Mouse (Mus musculus): ENCODE data around the gene Slc24a1. TPM values are rescaled to one million over a fixed set of nuclear protein-coding genes. Genes with fewer than 3 reads are reported as not detected.
"Not testable (repeated sequence)": the region's sequence is repeated elsewhere in the genome, so short reads cannot be mapped to it uniquely, and the experiment has no call there.

Gene Slc24a1
- 0.10 and 0.25 TPM in 2 replicates for polyA plus RNA-seq (2015; fragmentation: Nextera tagmentation; extraction: Ambion mirVana)

DNA sequence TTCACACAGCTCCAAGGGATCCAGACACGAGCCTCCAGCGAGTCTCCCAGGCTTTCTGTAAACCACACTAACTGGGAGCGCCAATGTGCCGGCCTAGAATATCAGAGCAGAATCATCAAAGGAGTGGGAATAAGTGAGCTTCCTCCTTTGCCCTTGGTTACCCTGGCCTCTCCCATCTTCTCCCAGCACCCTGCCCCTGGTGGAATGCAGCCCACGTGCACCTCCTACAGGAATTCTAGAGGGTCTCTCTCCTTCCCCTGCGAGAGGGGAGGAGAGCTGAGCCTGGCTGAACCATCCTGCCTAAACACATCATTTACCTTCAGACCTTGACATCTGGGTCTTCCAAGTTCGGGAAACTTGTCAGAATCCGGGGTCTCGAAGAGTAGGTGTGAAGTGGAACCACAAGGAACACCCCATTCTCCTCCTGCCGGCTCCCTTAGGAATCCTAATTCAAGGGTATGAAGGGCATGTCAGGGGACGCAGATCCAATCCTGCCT is at the start of gene Slc24a1:
Slc24a1 (minus strand) TSS at position 447 of the 497 bp plus-strand sequence.
- Histone ChIP-seq H3K9me3 (ENCODE audit: control insufficient read depth, low read length) (no peaks in the 10 kb centered on the region), H3K27me3 (replicated peaks; ENCODE audit: control insufficient read depth, insufficient read depth, low read length) (no peaks in the 10 kb centered on the region; the same call in 1 of the 2 replicates), H3K4me3 (replicated peaks; ENCODE audit: low read length) (no peak within 1 kb of the TSS), H3K4me2 (ENCODE audit: low read length) (no peak within 1 kb of the TSS), H3K4me1 (replicated peaks; ENCODE audit: control insufficient read depth, insufficient read depth, low read length) (no peaks in the 10 kb centered on the region), H3K9ac (replicated peaks; ENCODE audit: low read depth, low read length) (no peak within 1 kb of the TSS), H3K36me3 (ENCODE audit: control insufficient read depth, insufficient read depth) (no peaks in the 10 kb centered on the region), H3K27ac (ENCODE audit: low read length) (no peak within 1 kb of the TSS)
- no peak for ATAC-seq
- 32% methylated on average over 11 of the region's 11 CpGs for WGBS

DNA sequence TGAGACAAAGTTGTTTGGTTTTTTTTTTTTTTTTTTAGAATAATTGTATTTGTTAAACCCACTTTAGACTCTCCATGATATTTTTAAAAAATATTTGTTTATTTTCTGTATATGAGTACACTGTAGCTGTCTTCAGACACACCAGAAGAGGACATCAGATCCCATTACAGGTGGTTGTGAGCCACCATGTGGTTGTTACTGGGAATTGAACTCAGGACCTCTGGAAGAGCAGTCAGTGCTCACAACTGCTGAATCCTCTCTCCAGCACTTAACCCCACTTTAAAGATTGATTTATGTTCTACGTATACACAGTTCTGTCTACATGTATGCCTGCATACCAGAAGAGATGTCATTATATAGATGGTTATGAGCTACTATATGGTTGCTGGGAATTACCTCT is 44.1 kb upstream of the Slc24a1 start:
- H3K36me3 ChIP-seq (ENCODE audit: control insufficient read depth, insufficient read depth), result peaks cover 42% of the 10 kb centered on the region
- H3K4me1 ChIP-seq (replicated peaks; ENCODE audit: control insufficient read depth, insufficient read depth, low read length); H3K4me2 ChIP-seq (ENCODE audit: low read length); H3K27ac ChIP-seq (ENCODE audit: low read length); H3K27me3 ChIP-seq (replicated peaks; ENCODE audit: control insufficient read depth, insufficient read depth, low read length); ATAC-seq; H3K9ac ChIP-seq (replicated peaks; ENCODE audit: low read depth, low read length); H3K4me3 ChIP-seq (replicated peaks; ENCODE audit: low read length); H3K9me3 ChIP-seq (ENCODE audit: control insufficient read depth, low read length): not testable (repeated sequence)
- WGBS, result 100% methylated on average over 1 of the region's 1 CpGs

- Histone ChIP-seq H3K9me3 (ENCODE audit: control insufficient read depth, low read length) (no peaks in the 10 kb centered on the region), H3K36me3 (ENCODE audit: control insufficient read depth, insufficient read depth) (peaks cover 45% of the 10 kb centered on the region), H3K4me3 (replicated peaks; ENCODE audit: low read length) (no peak overlapping the region), H3K4me1 (replicated peaks; ENCODE audit: control insufficient read depth, insufficient read depth, low read length) (no peaks in the 10 kb centered on the region), H3K9ac (replicated peaks; ENCODE audit: low read depth, low read length) (no peak overlapping the region), H3K27ac (ENCODE audit: low read length) (no peak overlapping the region), H3K4me2 (ENCODE audit: low read length) (no peak overlapping the region), H3K27me3 (replicated peaks; ENCODE audit: control insufficient read depth, insufficient read depth, low read length) (no peaks in the 10 kb centered on the region)
- no peak for ATAC-seq
- WGBS, result 93% methylated on average over 7 of the region's 7 CpGs
These were observed 38.9 kb upstream of the Slc24a1 start for GRCm38 (mm10) chr9:64990291-64990690.

GRCm38 (mm10) chr9:64988443-64988842 is 37.0 kb upstream of the Slc24a1 start:
- ATAC-seq, result no peak
- Histone ChIP-seq H3K4me2 (ENCODE audit: low read length) (no peak overlapping the region), H3K9ac (replicated peaks; ENCODE audit: low read depth, low read length) (no peak overlapping the region), H3K27ac (ENCODE audit: low read length) (no peak overlapping the region), H3K4me3 (replicated peaks; ENCODE audit: low read length) (no peak overlapping the region), H3K27me3 (replicated peaks; ENCODE audit: control insufficient read depth, insufficient read depth, low read length) (no peaks in the 10 kb centered on the region), H3K36me3 (ENCODE audit: control insufficient read depth, insufficient read depth) (peaks cover 54% of the 10 kb centered on the region), H3K4me1 (replicated peaks; ENCODE audit: control insufficient read depth, insufficient read depth, low read length) (no peaks in the 10 kb centered on the region), H3K9me3 (ENCODE audit: control insufficient read depth, low read length) (no peaks in the 10 kb centered on the region)
- 89% methylated on average over 6 of the region's 6 CpGs for WGBS

- H3K9me3 ChIP-seq (ENCODE audit: control insufficient read depth, low read length), result no peaks in the 10 kb centered on the region
- WGBS, result 91% methylated on average over 2 of the region's 2 CpGs
- H3K4me2 ChIP-seq (ENCODE audit: low read length), result no peak overlapping the region
- no peaks in the 10 kb centered on the region for H3K4me1 ChIP-seq (replicated peaks; ENCODE audit: control insufficient read depth, insufficient read depth, low read length)
- no peaks in the 10 kb centered on the region for H3K27me3 ChIP-seq (replicated peaks; ENCODE audit: control insufficient read depth, insufficient read depth, low read length)
- peaks cover 56% of the 10 kb centered on the region for H3K36me3 ChIP-seq (ENCODE audit: control insufficient read depth, insufficient read depth)
- H3K4me3 ChIP-seq (replicated peaks; ENCODE audit: low read length), result no peak overlapping the region
- no peak for ATAC-seq
- no peak overlapping the region for H3K9ac ChIP-seq (replicated peaks; ENCODE audit: low read depth, low read length)
- H3K27ac ChIP-seq (ENCODE audit: low read length), result no peak overlapping the region
These were observed 36.2 kb upstream of the Slc24a1 start for GRCm38 (mm10) chr9:64987651-64988050.

DNA sequence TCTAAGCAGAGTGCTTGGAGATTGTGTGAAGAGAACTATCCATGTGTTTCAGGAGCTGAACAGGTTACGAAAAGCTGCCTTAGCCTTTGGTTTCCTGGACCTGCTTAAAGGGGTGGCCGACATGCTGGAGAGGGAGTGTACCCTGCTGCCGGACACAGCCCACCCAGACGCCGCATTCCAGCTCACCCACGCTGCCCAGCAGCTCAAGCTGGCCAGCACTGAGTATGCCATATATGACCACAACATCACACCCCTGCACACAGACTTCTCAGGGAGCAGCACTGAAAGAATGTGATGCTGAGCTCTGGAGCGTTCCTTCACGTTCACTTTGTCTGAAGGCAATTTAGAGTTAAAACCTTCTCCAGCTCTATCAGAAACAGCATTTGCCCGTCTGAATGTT is 34.4 kb upstream of the Slc24a1 start:
- Histone ChIP-seq H3K4me3 (replicated peaks; ENCODE audit: low read length) (no peak overlapping the region), H3K4me1 (replicated peaks; ENCODE audit: control insufficient read depth, insufficient read depth, low read length) (no peaks in the 10 kb centered on the region), H3K36me3 (ENCODE audit: control insufficient read depth, insufficient read depth) (peaks cover 56% of the 10 kb centered on the region), H3K27me3 (replicated peaks; ENCODE audit: control insufficient read depth, insufficient read depth, low read length) (no peaks in the 10 kb centered on the region), H3K9me3 (ENCODE audit: control insufficient read depth, low read length) (no peaks in the 10 kb centered on the region), H3K27ac (ENCODE audit: low read length) (no peak overlapping the region), H3K4me2 (ENCODE audit: low read length) (no peak overlapping the region), H3K9ac (replicated peaks; ENCODE audit: low read depth, low read length) (no peak overlapping the region)
- ATAC-seq, result no peak
- WGBS, result 91% methylated on average over 9 of the region's 9 CpGs

- no peak for ATAC-seq
- peaks cover 54% of the 10 kb centered on the region for H3K36me3 ChIP-seq (ENCODE audit: control insufficient read depth, insufficient read depth)
- no peak overlapping the region for H3K4me3 ChIP-seq (replicated peaks; ENCODE audit: low read length)
- no peak overlapping the region for H3K9ac ChIP-seq (replicated peaks; ENCODE audit: low read depth, low read length)
- no peak overlapping the region for H3K27ac ChIP-seq (ENCODE audit: low read length)
- H3K4me1 ChIP-seq (replicated peaks; ENCODE audit: control insufficient read depth, insufficient read depth, low read length), result no peaks in the 10 kb centered on the region
- H3K27me3 ChIP-seq (replicated peaks; ENCODE audit: control insufficient read depth, insufficient read depth, low read length), result no peaks in the 10 kb centered on the region
- H3K9me3 ChIP-seq (ENCODE audit: control insufficient read depth, low read length), result no peaks in the 10 kb centered on the region
- 85% methylated on average over 8 of the region's 8 CpGs for WGBS
- no peak overlapping the region for H3K4me2 ChIP-seq (ENCODE audit: low read length)
These were observed 33.8 kb upstream of the Slc24a1 start for GRCm38 (mm10) chr9:64985037-64985794.

DNA sequence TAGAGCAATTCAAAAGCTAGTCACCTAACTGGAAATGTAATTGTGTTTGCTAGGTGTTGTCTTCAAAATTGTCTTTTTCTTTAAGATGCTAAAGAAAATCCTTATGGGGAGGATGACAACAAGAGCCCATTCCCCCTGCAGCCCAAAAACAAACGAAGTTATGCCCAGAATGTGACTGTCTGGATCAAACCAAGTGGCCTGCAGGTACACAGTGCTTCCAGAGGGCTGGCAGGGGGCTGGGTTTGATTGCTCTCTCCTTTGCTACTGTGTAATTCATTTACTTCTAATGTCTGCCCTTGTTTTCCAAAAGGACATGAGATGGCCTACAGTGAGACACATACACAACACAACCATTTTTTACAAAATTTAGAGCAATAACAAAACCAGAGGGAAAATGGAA is 30.5 kb upstream of the Slc24a1 start:
- Histone ChIP-seq H3K36me3 (ENCODE audit: control insufficient read depth, insufficient read depth) (peaks cover 52% of the 10 kb centered on the region), H3K27ac (ENCODE audit: low read length) (no peak overlapping the region)
- WGBS, result 71% methylated on average over 1 of the region's 1 CpGs

GRCm38 (mm10) chr9:64980548-64980947 is 29.1 kb upstream of the Slc24a1 start:
- no peaks in the 10 kb centered on the region for H3K9me3 ChIP-seq (ENCODE audit: control insufficient read depth, low read length)

More for the DNA sequence above, 30.5 kb upstream of the Slc24a1 start:
- Histone ChIP-seq H3K4me3 (replicated peaks; ENCODE audit: low read length) (no peak overlapping the region), H3K27me3 (replicated peaks; ENCODE audit: control insufficient read depth, insufficient read depth, low read length) (no peaks in the 10 kb centered on the region), H3K9ac (replicated peaks; ENCODE audit: low read depth, low read length) (no peak overlapping the region), H3K4me2 (ENCODE audit: low read length) (no peak overlapping the region), H3K9me3 (ENCODE audit: control insufficient read depth, low read length) (no peaks in the 10 kb centered on the region), H3K4me1 (replicated peaks; ENCODE audit: control insufficient read depth, insufficient read depth, low read length) (no peaks in the 10 kb centered on the region)
- no peak for ATAC-seq

More at GRCm38 (mm10) chr9:64980548-64980947, 29.1 kb upstream of the Slc24a1 start:
- ATAC-seq, result no peak
- Histone ChIP-seq H3K4me3 (replicated peaks; ENCODE audit: low read length) (no peak overlapping the region), H3K4me1 (replicated peaks; ENCODE audit: control insufficient read depth, insufficient read depth, low read length) (no peaks in the 10 kb centered on the region), H3K4me2 (ENCODE audit: low read length) (no peak overlapping the region), H3K36me3 (ENCODE audit: control insufficient read depth, insufficient read depth) (peaks cover 53% of the 10 kb centered on the region), H3K27me3 (replicated peaks; ENCODE audit: control insufficient read depth, insufficient read depth, low read length) (no peaks in the 10 kb centered on the region), H3K27ac (ENCODE audit: low read length) (no peak overlapping the region), H3K9ac (replicated peaks; ENCODE audit: low read depth, low read length) (no peak overlapping the region)
- WGBS, result 83% methylated on average over 3 of the region's 3 CpGs

Measured in forebrain, embryonic 16.5 days (tissue).